Mouse (Mus musculus) cerebellum, adult (tissue): ENCODE results near the gene Cltc.
"Not testable (repeated sequence)": the region's sequence is repeated elsewhere in the genome, so short reads cannot be mapped to it uniquely, and the experiment has no call there.

Source experiments
- ATAC-seq: cut with Nextera tagmentation; 2 replicates; pipeline ENCODE4 v1.9.2; 2017; ENCODE audit warnings: mild to moderate bottlenecking, moderate library complexity, mixed read lengths; ENCODE audit not compliant: insufficient number of reproducible peaks, low FRiP score, low TSS enrichment

Cltc gene

GRCm38 (mm10) chr11:86757480-86758371, at the start of gene Cltc:
Gene Cltc (minus strand): TSS chr11:86757565.
- ATAC-seq, result peak; percentile 85

- peak; percentile 31; the same call in 1 of the 2 replicates for ATAC-seq
These were observed 49.7 kb upstream of the Cltc start for GRCm38 (mm10) chr11:86807001-86807477.

DNA sequence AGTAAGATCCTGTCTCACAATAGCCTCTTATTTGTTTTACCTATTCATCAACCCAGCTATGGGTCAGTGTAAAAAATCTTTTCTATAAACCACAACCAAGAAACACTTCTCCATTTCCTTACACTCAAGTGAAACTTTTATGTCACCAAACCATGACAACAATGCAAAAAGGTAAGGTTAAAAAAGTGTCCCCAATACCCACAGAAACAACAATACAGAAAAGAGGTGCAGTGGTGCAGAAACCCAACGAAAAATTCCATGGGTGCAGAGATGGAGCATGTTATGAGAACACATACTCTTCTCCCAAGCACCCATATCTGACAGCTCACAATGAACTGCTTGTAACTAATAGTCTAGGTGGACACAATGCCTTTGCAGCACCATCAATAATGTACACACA, 36.8 kb upstream of the Cltc start:
- ATAC-seq, result no peak

DNA sequence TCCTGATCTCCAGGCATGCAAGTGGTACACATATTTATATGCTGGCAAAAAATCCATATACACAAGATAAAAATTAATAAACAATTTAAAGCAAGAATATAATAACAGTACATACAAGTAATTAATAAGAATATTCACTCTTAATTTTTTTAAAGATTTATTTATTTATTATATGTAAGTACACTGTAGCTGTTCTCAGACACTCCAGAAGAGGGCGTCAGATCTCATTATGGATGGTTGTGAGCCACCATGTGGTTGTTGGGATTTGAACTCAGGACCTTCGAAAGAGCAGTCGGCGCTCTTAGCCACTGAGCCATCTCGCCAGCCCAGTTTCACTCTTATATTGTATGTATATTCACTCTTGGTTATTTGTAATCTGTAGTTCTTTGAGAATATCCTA, 30.1 kb upstream of the Cltc start:
- not testable (repeated sequence) for ATAC-seq

DNA sequence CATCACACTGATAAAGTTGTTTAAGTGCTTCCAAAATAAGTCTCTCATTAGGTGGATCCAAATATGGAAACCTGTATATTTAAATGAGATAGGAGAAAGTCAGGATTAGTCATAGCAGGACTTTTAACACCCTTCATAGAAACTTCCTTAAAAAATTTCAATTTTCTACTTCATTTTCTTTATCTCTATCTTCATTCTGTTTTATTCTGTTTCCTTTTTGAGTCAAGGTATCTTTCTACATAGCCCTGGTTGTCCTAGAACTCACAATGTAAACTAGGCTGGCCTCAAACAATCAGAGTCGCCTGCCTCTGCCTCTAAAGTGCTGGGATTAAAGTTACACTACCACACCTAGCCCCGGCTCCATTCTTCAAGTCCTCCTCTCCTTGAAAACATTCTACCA, 28.4 kb upstream of the Cltc start:
- ATAC-seq, result no peak

- no peak for ATAC-seq
These were observed 12.5 kb upstream of the Cltc start for GRCm38 (mm10) chr11:86769884-86770283.

- no peak for ATAC-seq
These were observed 7.1 kb upstream of the Cltc start for GRCm38 (mm10) chr11:86764501-86764900.

DNA sequence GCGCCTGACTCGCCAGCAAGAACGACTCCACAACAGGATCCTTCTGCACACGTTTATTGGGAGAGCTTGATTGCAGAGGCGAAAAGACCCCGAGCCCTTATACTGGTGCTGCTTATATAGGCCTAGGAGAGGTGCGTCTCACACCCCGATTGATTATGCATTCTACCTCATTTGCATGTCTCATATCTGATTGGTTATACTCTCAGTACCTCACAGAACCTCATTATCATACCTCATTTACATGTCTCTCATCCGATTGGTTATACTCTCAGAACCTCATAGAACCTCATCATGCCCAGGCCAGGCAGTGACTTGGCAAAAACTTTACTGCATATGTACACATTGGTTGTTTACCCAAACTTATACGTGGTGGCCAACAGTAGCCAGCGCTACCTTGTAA, 5.8 kb upstream of the Cltc start:
- ATAC-seq, result not testable (repeated sequence)

GRCm38 (mm10) chr11:86760357-86760756, 3.0 kb upstream of the Cltc start:
- ATAC-seq, result no peak

GRCm38 (mm10) chr11:86759886-86760285, 2.5 kb upstream of the Cltc start:
- no peak for ATAC-seq

DNA sequence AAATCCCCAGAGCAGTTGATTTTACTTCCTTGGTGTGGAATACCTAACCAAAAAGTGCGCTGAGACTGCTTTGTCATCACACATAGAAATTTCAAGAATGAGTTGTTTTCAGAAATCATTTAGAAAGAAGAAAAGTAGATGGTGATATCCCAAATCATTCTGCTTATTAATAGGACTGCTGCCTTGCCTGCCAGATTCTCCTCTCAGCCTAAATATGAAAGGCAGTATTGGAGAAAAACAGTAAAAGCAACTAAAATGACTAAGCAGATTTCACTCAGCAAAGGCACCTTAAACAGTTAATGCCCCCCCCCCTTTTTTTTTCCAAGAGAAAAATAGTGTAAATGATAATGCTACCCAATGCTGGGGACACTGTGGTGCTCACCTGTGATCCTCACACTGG, 1.9 kb upstream of the Cltc start:
- ATAC-seq, result no peak

GRCm38 (mm10) chr11:86758559-86758958, 1.2 kb upstream of the Cltc start:
- no peak for ATAC-seq

- no peak; the same call in 1 of the 2 replicates for ATAC-seq
These were observed 254 bp downstream of the Cltc start for GRCm38 (mm10) chr11:86757142-86757479.

GRCm38 (mm10) chr11:86756156-86757141, 916 bp downstream of the Cltc start:
- no peak for ATAC-seq

DNA sequence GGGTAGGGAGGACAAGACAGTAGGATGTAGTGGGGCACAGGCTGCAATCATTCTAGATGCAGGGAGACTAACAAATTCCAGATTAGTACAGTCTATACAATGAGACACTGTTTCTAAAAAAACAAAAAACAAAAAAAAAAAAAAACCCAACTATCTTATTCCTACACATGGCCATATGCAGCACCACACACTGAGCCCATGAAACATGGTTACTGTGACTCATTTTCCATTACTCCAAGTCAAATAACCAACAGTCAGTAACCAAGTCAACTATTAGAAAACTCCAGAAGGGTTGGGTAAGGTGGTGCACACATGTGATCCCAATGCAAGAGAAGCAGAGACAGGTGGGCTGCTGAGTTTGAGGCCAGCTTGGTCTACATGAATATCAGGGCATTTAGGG, 5.0 kb downstream of the Cltc start:
- ATAC-seq, result no peak

- ATAC-seq, result no peak
These were observed 6.4 kb downstream of the Cltc start for GRCm38 (mm10) chr11:86751010-86751409.

DNA sequence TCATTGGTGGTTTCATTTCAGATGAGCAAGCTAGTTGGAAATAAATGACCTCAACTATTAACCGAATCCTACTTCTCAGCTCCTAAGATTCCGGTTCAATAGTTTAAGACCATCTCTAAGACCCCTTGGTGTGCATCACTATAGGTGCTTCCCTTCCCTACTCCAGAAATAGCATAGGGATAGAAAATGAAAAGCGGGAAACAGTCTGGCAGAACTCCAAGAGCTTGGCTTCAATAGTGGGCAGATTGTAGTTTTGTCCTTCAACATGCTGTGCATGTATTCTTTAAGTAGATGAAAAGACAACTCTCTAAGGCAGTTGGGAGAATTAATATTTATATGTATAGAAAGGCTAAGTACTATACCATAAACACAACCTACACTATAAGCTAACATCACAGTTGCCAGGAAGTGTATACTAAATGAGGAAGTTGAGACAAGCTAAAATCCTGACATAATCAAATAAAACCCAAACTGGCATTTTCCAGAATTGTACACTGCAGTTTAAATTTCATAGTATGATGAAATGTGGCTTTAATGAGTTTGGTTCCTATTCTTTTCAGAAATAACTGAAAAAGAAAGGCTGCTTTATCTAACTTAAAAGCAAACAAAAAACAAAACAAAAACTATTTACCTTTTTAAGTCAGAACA, 7.5 kb downstream of the Cltc start:
- ATAC-seq, result no peak

- no peak for ATAC-seq
These were observed 11.5 kb downstream of the Cltc start for GRCm38 (mm10) chr11:86745634-86746404.

DNA sequence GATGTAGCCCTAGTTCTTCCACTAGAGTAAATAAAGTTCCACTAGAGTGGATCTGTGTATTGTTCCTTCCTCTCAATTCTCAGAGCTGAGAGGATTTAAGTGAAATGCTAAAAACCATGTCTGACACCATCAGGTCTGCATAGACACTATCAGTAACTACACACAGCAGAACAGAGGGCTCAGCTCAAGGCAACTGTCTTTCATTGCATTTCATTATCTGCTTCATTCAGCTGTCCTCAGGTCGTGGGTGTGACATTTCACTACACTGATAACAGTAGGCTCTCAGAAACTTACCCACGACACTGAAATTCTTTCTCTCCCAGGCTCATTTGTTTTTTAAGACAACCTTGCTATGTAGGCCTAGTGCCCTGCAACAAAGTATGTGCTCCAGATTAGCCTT, 14.8 kb downstream of the Cltc start:
- no peak for ATAC-seq

DNA sequence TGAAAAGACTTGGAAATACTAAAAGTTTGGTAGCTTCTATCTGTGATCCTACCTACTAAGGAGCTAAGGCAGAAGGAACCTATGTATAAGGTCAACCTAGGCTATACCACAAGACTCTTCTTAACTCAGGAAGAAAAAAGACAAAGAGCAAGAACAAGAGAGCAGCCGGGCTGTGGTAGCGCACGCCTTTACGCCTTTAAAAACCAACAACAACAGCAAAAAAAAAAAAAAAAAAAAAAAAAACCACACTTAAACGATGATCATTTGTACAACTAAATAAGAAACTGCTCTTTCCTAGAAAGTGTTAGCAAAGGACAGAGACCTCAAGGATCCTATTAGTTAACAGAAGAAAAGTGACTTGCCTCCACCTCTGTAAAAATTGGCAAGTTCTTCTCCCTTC, 15.9 kb downstream of the Cltc start:
- no peak for ATAC-seq
